Mouse (Mus musculus) midbrain, embryonic 14.5 days (tissue): ENCODE data around the gene Ltk. TPM values are rescaled to one million over a fixed set of nuclear protein-coding genes. Genes with fewer than 3 reads are reported as not detected.

ENCODE experiments used
- ATAC-seq: fragments of 200-750 bp; cut with Nextera tagmentation; 2 replicates; pipeline ENCODE4 v1.8.0; 2017; ENCODE audit warnings: moderate number of reproducible peaks, moderate library complexity; ENCODE audit not compliant: low FRiP score, low TSS enrichment
- DNase-seq: peaks from one replicate; pipeline ENCODE4 v3.0.0-alpha.2; 2015
- H3K27ac ChIP-seq: fragments of 300-500 bp; sonication (generic); replicated peaks from 2 replicates; pipeline ENCODE4 v1.5.1; 2014; ENCODE audit warnings: mild to moderate bottlenecking, low read depth, low read length, moderate library complexity
- H3K27me3 ChIP-seq: fragments of 300-500 bp; sonication (generic); 2 replicates; pipeline ENCODE4 v1.6.1; 2014; ENCODE audit warnings: low read length, control low read depth, mixed read lengths; ENCODE audit not compliant: control insufficient read depth, insufficient read depth
- H3K36me3 ChIP-seq: fragments of 300-500 bp; sonication (generic); 2 replicates; pipeline ENCODE4 v1.6.1; 2014; ENCODE audit warnings: low read length, control low read depth; ENCODE audit not compliant: control insufficient read depth, insufficient read depth
- H3K4me1 ChIP-seq: fragments of 300-500 bp; sonication (generic); 2 replicates; pipeline ENCODE4 v1.6.1; 2014; ENCODE audit warnings: mild to moderate bottlenecking, antibody characterized with exemption, low read length, control low read depth; ENCODE audit not compliant: control insufficient read depth, insufficient read depth
- H3K4me2 ChIP-seq: fragments of 300-500 bp; sonication (generic); 2 replicates; pipeline ENCODE4 v1.6.1; 2014; ENCODE audit warnings: mild to moderate bottlenecking, low read length, moderate library complexity
- H3K4me3 ChIP-seq: fragments of 300-500 bp; sonication (generic); replicated peaks from 2 replicates; pipeline ENCODE4 v1.5.1; 2014; ENCODE audit warnings: low read depth, low read length
- H3K9ac ChIP-seq: fragments of 300-500 bp; sonication (generic); replicated peaks from 2 replicates; pipeline ENCODE4 v1.6.1; 2014; ENCODE audit warnings: mild to moderate bottlenecking, low read length, moderate library complexity
- H3K9me3 ChIP-seq: fragments of 300-500 bp; sonication (generic); 2 replicates; pipeline ENCODE4 v1.6.1; 2016; ENCODE audit warnings: low read length, control low read depth, mixed read lengths; ENCODE audit not compliant: control insufficient read depth
- WGBS: fragments of 180-500 bp; shearing (Covaris S2); extraction: QIAGEN DNeasy Blood & Tissue Kit; methylation state at CpG from one replicate; pipeline ENCODE4 v1.1.7; 2014; 5-methylcytosine and 5-hydroxymethylcytosine counted together
- polyA plus RNA-seq: library from polyadenylated mRNA; unstranded; fragments of >200 nt; fragmentation: Nextera tagmentation; extraction: Ambion mirVana; gene quantifications from 2 replicates; pipeline ENCODE4 v1.2.1, GENCODE M21; 2014

Ltk gene
- polyA plus RNA-seq, 1 experiment from 2014 or later, result 1.5 TPM

DNA sequence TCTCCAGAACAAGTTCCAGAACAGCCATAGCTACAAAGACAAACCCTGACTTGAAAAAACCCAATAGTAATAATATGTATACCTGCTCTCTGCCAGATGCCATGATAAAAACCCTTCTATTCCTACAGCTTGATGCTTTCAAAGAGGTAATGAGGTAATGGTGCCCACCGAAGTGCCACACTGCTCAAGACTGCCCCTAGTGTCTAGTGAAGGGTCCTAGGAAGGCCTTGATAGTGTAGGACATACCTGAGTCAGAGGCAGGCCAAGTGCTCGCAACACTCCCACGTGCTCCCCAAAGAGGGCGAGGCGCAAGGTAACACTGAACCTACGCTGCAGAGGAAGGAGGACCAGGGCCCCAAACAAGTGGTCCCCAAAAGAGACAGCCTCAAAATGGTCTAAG is 7.0 kb upstream of the Ltk start:
- Histone ChIP-seq H3K9me3 (no peaks in the 10 kb centered on the region), H3K4me1 (no peaks in the 10 kb centered on the region), H3K9ac (no peak overlapping the region), H3K27me3 (no peaks in the 10 kb centered on the region), H3K4me3 (no peak overlapping the region), H3K36me3 (peaks cover 67% of the 10 kb centered on the region), H3K27ac (no peak overlapping the region), H3K4me2 (no peak overlapping the region)
- no peak for ATAC-seq
- 92% methylated on average over 6 of the region's 6 CpGs for WGBS
- no peak for DNase-seq

DNA sequence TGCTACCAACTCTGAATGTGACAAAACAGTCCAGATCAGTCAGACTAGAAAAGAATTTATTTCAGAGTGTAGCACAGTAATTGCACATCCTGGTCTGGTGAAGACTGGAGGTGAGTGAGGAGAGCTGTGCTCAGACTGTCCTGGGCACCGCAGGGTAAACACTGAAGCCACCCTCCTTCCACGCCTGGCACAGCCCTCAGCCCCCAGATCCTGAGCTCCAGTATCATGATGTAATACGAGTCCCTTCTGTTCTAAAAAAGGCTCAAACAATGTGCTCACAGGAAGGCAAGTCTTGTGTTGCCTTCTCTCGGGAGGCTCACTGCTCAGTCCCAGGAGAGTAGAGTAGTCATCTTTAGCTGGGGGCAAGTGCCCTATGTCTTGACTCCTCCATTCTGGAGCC is 3.7 kb upstream of the Ltk start:
- no peak overlapping the region for H3K4me3 ChIP-seq
- no peaks in the 10 kb centered on the region for H3K9me3 ChIP-seq
- peaks cover 14% of the 10 kb centered on the region for H3K27me3 ChIP-seq
- WGBS, result 79% methylated on average over 4 of the region's 4 CpGs
- no peak overlapping the region for H3K27ac ChIP-seq
- no peak overlapping the region for H3K4me2 ChIP-seq
- H3K4me1 ChIP-seq, result peaks cover under 1% of the 10 kb centered on the region; the same call in 1 of the 2 replicates
- no peak for ATAC-seq
- no peak overlapping the region for H3K9ac ChIP-seq
- no peak for DNase-seq
- H3K36me3 ChIP-seq, result peaks cover 33% of the 10 kb centered on the region

DNA sequence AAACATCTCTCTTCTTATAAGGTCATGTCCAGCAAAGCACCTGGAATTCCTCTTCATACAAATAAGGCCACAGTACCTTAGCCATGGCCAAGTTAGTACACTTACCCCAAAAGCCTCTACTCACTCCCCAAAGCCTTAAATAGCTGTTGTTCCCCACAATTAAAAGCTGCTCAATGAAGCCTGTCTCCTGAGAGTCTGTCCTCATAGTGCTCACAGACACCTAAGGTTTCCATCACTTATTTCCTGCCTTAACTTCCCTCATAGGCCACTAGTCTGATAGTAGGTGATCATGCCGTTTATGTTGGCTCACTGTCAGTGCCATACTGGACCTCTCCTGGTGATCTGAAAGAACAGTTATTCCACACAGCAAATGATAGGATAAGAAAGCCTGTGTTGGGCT is 2.0 kb upstream of the Ltk start:
- Histone ChIP-seq H3K4me1 (peaks cover 9% of the 10 kb centered on the region), H3K27me3 (peaks cover 30% of the 10 kb centered on the region), H3K27ac (no peak overlapping the region), H3K9ac (no peak overlapping the region), H3K4me3 (no peak overlapping the region), H3K36me3 (peaks cover 22% of the 10 kb centered on the region), H3K4me2 (no peak overlapping the region), H3K9me3 (no peaks in the 10 kb centered on the region)
- DNase-seq (no peak), ATAC-seq (no peak)
- WGBS, result 82% methylated on average over 1 of the region's 1 CpGs

DNA sequence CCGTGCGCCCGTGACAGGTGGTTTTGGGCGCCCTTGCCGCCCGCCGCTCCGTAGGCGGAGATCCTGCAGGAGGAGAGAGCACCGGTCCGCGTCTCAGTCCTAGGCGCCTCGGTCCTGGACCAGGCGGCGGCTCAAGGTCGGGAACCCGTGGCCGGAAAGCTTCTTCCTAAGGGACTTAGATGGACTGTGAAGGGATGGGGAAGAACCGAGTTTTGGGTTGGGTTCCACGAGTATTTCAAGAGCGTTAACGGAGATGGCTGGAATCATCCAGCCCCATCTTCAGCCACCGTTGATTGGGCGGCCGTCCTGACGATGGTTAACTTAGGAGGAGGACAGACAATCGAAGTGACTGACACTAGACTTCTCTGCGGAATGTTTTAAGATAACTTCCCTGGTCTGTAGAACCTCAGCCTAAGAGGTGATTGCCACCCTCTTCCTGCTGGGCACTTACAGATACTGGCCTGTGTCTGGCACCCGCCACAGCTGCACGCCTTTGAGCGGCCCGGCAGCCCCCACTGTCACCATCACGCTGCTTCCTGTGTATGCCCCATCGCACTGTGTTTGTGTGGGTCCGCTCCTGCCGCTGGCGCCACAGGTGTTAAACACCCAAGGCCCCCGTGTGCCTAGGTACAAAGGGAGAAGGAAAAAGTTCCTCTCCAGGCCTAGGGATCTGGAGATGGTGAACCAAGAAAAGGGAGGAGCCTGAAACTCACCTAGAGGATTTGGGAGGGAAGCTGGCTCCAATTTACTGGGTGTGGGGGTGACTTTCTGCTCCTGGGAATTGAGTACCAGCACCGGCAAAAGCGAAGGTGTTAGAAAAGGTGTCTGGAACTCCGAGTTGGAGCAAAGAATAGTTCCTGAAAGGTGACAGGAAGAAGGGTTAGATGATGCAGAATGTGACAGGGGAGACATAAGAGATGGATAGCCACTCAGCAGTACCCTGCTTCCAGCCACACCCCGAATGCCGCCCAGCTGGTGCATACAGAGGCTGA is 1.1 kb downstream of the Ltk start:
- peak overlapping the region; percentile 61; the same call in 1 of the 2 replicates for H3K9ac ChIP-seq
- no peaks in the 10 kb centered on the region for H3K9me3 ChIP-seq
- no peak overlapping the region for H3K27ac ChIP-seq
- ATAC-seq (no peak), DNase-seq (no peak)
- WGBS, result 6% methylated on average over 44 of the region's 44 CpGs
- peak overlapping the region; percentile 61 for H3K4me3 ChIP-seq
- peaks cover 38% of the 10 kb centered on the region for H3K27me3 ChIP-seq
- H3K4me1 ChIP-seq, result peaks cover 9% of the 10 kb centered on the region
- peak overlapping the region; percentile 99 for H3K4me2 ChIP-seq
- H3K36me3 ChIP-seq, result peaks cover 8% of the 10 kb centered on the region

GRCm38 (mm10) chr2:119758101-119758843 is 2.0 kb downstream of the Ltk start:
- peak overlapping the region; percentile 61 for H3K9ac ChIP-seq
- DNase-seq, result peak; percentile 64

DNA sequence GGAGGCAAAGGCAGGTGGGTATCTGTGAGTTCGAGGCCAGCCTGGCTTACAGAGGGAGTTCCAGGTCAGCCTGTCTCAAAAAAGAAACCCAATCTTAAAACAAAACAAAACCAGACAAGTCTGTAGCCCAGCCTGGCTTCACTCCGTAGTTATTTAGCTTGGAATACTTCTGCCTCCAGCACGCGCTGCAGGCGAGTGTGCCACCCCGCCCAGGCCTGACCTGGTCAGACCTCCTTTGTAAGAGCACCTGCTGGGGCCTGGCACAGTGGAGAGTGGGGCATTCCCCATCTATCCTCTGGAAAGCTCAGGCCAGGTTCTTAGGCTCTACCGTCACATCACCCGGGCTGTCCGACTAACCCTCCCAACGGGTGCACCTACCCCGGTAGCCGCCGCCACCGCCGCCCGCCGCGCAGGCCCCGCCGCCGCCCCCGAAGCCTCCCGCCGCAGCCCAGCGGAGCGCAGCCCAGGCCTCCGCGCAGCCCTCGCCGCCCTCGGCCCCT is 2.6 kb downstream of the Ltk start:
- Histone ChIP-seq H3K27me3 (peaks cover 38% of the 10 kb centered on the region), H3K9ac (peak overlapping the region; percentile 61), H3K4me3 (peak overlapping the region; percentile 61), H3K4me1 (peaks cover 9% of the 10 kb centered on the region), H3K36me3 (no peaks in the 10 kb centered on the region), H3K9me3 (no peaks in the 10 kb centered on the region), H3K27ac (no peak overlapping the region), H3K4me2 (peak overlapping the region; percentile 99)
- peak; percentile 48; the same call in 1 of the 2 replicates for ATAC-seq
- DNase-seq, result peak; percentile 33
- 2% methylated on average over 29 of the region's 31 CpGs for WGBS

More at GRCm38 (mm10) chr2:119758101-119758843, 2.0 kb downstream of the Ltk start:
- WGBS, result under 1% methylated on average over 67 of the region's 77 CpGs
- ATAC-seq, result peak; percentile 48; the same call in 1 of the 2 replicates
- peaks cover 38% of the 10 kb centered on the region for H3K27me3 ChIP-seq
- peaks cover 9% of the 10 kb centered on the region for H3K4me1 ChIP-seq
- H3K4me3 ChIP-seq, result peak overlapping the region; percentile 61
- H3K36me3 ChIP-seq, result no peaks in the 10 kb centered on the region
- H3K4me2 ChIP-seq, result peak overlapping the region; percentile 99
- H3K9me3 ChIP-seq, result no peaks in the 10 kb centered on the region
- no peak overlapping the region for H3K27ac ChIP-seq

DNA sequence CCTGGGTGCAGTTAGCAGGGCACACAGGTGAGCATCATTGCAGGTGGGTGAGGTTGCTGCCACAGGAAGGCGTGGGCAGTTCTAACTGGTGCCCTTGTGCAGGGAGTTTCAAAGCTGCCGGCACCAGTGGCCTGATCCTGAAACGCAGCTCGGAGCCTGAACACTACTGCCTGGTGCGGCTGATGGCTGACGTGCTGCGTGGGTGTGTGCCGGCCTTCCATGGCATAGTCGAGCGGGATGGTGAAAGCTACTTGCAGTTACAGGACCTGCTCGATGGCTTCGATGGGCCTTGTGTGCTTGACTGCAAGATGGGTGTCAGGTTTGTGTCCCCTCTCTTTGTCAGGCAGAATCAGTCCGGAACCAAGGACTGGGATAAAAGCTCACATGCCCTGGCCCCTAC is 11.0 kb downstream of the Ltk start:
- ATAC-seq, result no peak
- DNase-seq, result no peak
- H3K4me2 ChIP-seq, result no peak overlapping the region
- WGBS, result 71% methylated on average over 13 of the region's 13 CpGs
- peaks cover 14% of the 10 kb centered on the region for H3K27me3 ChIP-seq
- H3K9me3 ChIP-seq, result no peaks in the 10 kb centered on the region
- H3K4me3 ChIP-seq, result no peak overlapping the region
- no peak overlapping the region for H3K27ac ChIP-seq
- no peak overlapping the region for H3K9ac ChIP-seq
- H3K4me1 ChIP-seq, result no peaks in the 10 kb centered on the region
- H3K36me3 ChIP-seq, result no peaks in the 10 kb centered on the region

DNA sequence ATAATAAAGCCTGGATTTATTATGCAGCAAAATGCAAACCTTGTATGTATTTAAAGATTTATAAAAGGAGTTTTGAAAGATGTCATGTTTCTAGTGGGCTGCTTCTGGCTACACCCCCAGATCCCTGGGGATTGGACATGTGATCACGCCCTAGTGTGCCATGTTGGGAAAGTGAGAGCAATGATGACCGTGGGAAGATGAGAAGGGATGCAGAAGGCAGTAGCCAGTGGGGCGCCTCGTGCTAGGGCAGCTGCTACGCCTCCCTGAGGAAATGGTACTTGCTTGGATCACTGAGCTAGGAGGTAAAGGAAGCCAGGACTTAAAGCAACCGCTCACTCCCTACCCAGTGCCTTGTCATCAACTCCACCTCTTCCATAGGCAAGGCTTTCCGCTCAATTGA is 12.7 kb downstream of the Ltk start:
- no peak overlapping the region for H3K27ac ChIP-seq
- H3K4me1 ChIP-seq, result peaks cover 7% of the 10 kb centered on the region; the same call in 1 of the 2 replicates
- ATAC-seq (no peak), DNase-seq (no peak)
- peaks cover 31% of the 10 kb centered on the region for H3K27me3 ChIP-seq
- H3K9ac ChIP-seq, result no peak overlapping the region
- H3K4me2 ChIP-seq, result no peak overlapping the region
- H3K9me3 ChIP-seq, result no peaks in the 10 kb centered on the region
- H3K36me3 ChIP-seq, result no peaks in the 10 kb centered on the region
- no peak overlapping the region for H3K4me3 ChIP-seq
- 84% methylated on average over 7 of the region's 7 CpGs for WGBS
